Mouse (Mus musculus) liver, postnatal 0 days (tissue): ENCODE data around the gene Gfer. TPM values are rescaled to one million over a fixed set of nuclear protein-coding genes. Genes with fewer than 3 reads are reported as not detected.
"Not testable (repeated sequence)": the region's sequence is repeated elsewhere in the genome, so short reads cannot be mapped to it uniquely, and the experiment has no call there.

ENCODE experiments used
- ATAC-seq: fragments of 200-750 bp; cut with Nextera tagmentation; 2 replicates; pipeline ENCODE4 v1.8.0; 2017; ENCODE audit warnings: mild to moderate bottlenecking, moderate library complexity
- DNase-seq: peaks from one replicate; pipeline ENCODE4 v3.0.0-alpha.2; 2016
- H3K27ac ChIP-seq: fragments of 300-500 bp; sonication (generic); 2 replicates; pipeline ENCODE4 v1.5.1; 2014; ENCODE audit warnings: antibody characterized with exemption, moderate library complexity, mild to moderate bottlenecking, low read depth
- H3K27me3 ChIP-seq: fragments of 300-500 bp; sonication (generic); 2 replicates; pipeline ENCODE4 v1.6.1; 2014; ENCODE audit warnings: low read length, control low read depth, mixed read lengths; ENCODE audit not compliant: insufficient read depth
- H3K36me3 ChIP-seq: fragments of 300-500 bp; sonication (generic); replicated peaks from 2 replicates; pipeline ENCODE4 v1.6.1; 2014; ENCODE audit warnings: mild to moderate bottlenecking, control low read depth, low read length, moderate library complexity, mixed read lengths; ENCODE audit not compliant: insufficient read depth
- H3K4me1 ChIP-seq: fragments of 300-500 bp; sonication (generic); 2 replicates; pipeline ENCODE4 v1.6.1; 2014; ENCODE audit warnings: antibody characterized with exemption, mild to moderate bottlenecking, control low read depth; ENCODE audit not compliant: insufficient read depth
- H3K4me2 ChIP-seq: fragments of 300-500 bp; sonication (generic); 2 replicates; pipeline ENCODE4 v1.6.1; 2014; ENCODE audit warnings: low read depth, mild to moderate bottlenecking, low read length, moderate library complexity, mixed read lengths
- H3K4me3 ChIP-seq: fragments of 300-500 bp; sonication (generic); 2 replicates; pipeline ENCODE4 v1.5.1; 2014; ENCODE audit warnings: low read depth, low read length
- H3K9ac ChIP-seq: fragments of 300-500 bp; sonication (generic); replicated peaks from 2 replicates; pipeline ENCODE4 v1.6.1; 2014; ENCODE audit warnings: mild to moderate bottlenecking, moderate library complexity
- H3K9me3 ChIP-seq: fragments of 300-500 bp; sonication (generic); 2 replicates; pipeline ENCODE4 v1.6.1; 2016; ENCODE audit warnings: mild to moderate bottlenecking, control low read depth, low read length, mixed read lengths
- CTCF ChIP-seq: sonication (generic); IDR thresholded peaks from 2 replicates; pipeline ENCODE4 v1.5.1; 2016; ENCODE audit warnings: antibody characterized with exemption, low read depth
- EP300 ChIP-seq: IDR thresholded peaks from 2 replicates; pipeline ENCODE4 v1.6.1; 2016; ENCODE audit warnings: antibody characterized with exemption, low read depth, mild to moderate bottlenecking
- WGBS: fragments of 180-500 bp; shearing (Covaris S2); extraction: QIAGEN DNeasy Blood & Tissue Kit; methylation state at CpG from one replicate; pipeline ENCODE4 v1.1.7; 2014; ENCODE audit not compliant: insufficient replicate concordance; 5-methylcytosine and 5-hydroxymethylcytosine counted together
- polyA plus RNA-seq: library from polyadenylated mRNA; unstranded; fragments of >200 nt; fragmentation: Nextera tagmentation; extraction: Ambion mirVana; gene quantifications from 2 replicates; pipeline ENCODE4 v1.2.1, GENCODE M21; 2015

Gfer gene
- polyA plus RNA-seq, 1 experiment from 2014 or later = 46.5 TPM

DNA sequence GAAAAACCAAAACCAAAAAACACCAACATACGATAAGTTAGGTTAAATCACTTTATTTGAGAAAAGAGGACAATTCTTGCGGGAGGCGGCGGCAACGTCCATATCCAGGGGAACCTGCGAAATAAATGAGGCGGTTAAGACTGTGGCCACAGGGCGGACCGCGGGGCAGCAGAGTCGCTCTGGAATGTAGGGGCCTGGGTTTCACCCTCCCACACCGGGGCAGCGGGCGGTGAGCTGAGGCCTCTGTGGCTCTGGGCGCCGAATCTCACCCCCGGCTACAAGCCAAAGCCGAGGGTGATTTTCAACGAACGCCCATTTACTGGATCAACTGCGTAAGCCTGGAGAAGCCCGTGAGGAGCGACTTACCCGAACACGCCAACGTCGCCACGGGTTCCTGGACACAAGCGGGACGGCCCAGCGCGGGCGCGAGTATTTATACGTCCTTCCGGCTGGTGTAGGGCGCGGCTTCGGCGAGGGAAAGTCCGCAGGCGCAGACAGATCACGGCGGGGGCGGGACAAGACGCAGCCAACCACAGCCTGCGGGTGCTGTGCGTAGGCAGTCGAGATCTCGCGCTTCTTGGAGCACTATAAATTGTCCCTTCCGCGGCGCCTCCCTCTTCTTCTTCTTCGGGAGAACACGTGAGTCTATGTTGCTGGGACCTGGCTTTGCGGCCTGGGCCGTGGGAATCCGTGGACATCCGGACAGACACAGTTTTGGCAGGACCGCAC is 23.7 kb upstream of the Gfer start:
- Histone ChIP-seq H3K9ac (peak overlapping the region; percentile 94), H3K4me2 (peak overlapping the region; percentile 88), H3K27ac (peak overlapping the region; percentile 93), H3K4me3 (peak overlapping the region; percentile 96), H3K36me3 (peaks cover 25% of the 10 kb centered on the region), H3K4me1 (peaks cover 31% of the 10 kb centered on the region), H3K9me3 (no peaks in the 10 kb centered on the region), H3K27me3 (no peaks in the 10 kb centered on the region)
- peak; percentile 99 for DNase-seq
- ATAC-seq = peak; percentile 94
- TF ChIP-seq EP300 = peak; percentile 53
- no peak; the same call in 1 of the 2 replicates for TF ChIP-seq CTCF
- under 1% methylated on average over 61 of the region's 61 CpGs for WGBS

DNA sequence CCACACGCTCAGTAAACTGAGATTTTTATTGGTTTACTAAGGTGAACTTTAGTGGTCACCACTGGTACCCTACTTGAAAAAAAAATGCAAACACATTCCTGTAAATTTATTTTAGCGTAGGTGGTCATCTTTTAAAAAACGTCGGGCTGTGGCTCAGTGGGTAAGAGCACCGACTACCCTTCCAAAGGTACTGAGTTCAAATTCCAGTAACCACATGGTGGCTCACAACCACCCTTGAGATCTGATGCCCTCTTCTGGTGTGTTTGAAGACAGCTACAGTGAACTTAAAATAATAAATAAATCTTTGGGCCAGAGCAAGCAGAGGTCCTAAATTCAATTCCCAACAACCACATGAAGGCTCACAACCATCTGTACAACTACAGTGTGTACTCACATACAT is 23.0 kb upstream of the Gfer start:
- H3K9ac ChIP-seq = peak overlapping the region; percentile 94
- peak overlapping the region; percentile 96 for H3K4me3 ChIP-seq
- not testable (repeated sequence) for ATAC-seq, H3K27me3 ChIP-seq, H3K9me3 ChIP-seq, DNase-seq, H3K27ac ChIP-seq
- peak; percentile 17; the same call in 1 of the 2 replicates for TF ChIP-seq CTCF
- 45% methylated on average over 5 of the region's 5 CpGs for WGBS
- peaks cover 25% of the 10 kb centered on the region for H3K36me3 ChIP-seq
- peak overlapping the region; percentile 88 for H3K4me2 ChIP-seq
- peaks cover 29% of the 10 kb centered on the region for H3K4me1 ChIP-seq

DNA sequence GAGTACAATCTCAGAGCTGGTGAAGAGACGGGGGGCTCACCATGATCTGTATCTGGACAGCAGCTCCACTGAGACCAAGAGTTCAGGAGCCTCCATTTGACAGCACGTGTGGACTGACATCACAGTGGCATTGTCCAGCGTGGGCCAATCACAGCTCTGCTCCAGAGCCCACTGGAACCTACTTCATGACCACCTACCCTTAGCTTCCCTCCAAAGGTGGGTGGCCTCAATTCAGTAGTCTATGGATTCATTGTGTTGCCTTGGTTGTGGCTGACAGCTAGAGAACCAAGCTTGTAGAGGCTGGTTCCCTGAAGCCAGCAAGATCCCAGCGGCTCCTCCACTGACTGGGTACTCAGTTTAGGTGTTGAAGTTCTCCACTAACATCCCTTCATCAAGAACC is 22.0 kb upstream of the Gfer start, which contains the start of the genes Rnf151 and Rps2:
Gene Rnf151 (minus strand): TSS at position 121 of the 400 bp plus-strand sequence.
Gene Rps2 (plus strand): TSS at position 174 of the 400 bp plus-strand sequence.
- ATAC-seq (no peak), DNase-seq (no peak)
- TF ChIP-seq EP300 = no peak
- TF ChIP-seq CTCF = no peak
- Histone ChIP-seq H3K36me3 (peaks cover 25% of the 10 kb centered on the region), H3K4me2 (peak within 1 kb of the TSS; percentile 88), H3K4me3 (peak within 1 kb of the TSS; percentile 96), H3K9me3 (no peaks in the 10 kb centered on the region), H3K27me3 (no peaks in the 10 kb centered on the region), H3K4me1 (peaks cover 21% of the 10 kb centered on the region), H3K9ac (peak within 1 kb of the TSS; percentile 94), H3K27ac (no peak within 1 kb of the TSS)
- WGBS = 81% methylated on average over 4 of the region's 4 CpGs

DNA sequence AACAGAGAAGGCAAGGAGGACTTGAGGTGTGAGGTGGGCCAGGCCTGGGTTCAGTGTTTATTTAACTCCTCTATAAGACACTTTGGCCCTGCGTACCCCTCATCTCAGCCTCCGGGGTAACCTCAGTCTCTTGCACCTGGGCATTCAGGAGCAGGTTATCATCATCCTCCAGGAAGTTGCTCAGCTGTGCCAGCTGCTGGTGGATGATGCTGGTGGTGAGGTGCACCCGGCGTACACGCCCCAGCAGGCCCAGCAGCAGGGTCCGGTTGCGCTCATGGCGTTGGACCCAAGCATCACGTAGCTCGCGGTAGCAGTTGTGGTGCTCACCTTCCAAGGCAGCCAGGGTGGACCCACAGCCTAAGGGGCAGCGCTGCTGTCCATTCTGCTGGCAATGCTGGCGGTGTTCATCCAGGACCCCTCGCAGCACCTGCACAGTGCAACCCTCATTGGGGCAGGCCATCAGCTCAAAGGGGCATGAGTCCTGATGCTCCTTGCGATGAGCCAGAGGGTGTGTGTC is 20.3 kb upstream of the Gfer start:
- Histone ChIP-seq H3K36me3 (peaks cover 11% of the 10 kb centered on the region; the same call in 1 of the 2 replicates), H3K27me3 (no peaks in the 10 kb centered on the region), H3K9ac (no peak overlapping the region), H3K4me2 (no peak overlapping the region), H3K27ac (no peak overlapping the region), H3K4me1 (peaks cover 7% of the 10 kb centered on the region), H3K9me3 (no peaks in the 10 kb centered on the region), H3K4me3 (no peak overlapping the region)
- TF ChIP-seq EP300 = no peak
- no peak for TF ChIP-seq CTCF
- DNase-seq = peak; percentile 12
- WGBS = 94% methylated on average over 15 of the region's 15 CpGs
- ATAC-seq = no peak

DNA sequence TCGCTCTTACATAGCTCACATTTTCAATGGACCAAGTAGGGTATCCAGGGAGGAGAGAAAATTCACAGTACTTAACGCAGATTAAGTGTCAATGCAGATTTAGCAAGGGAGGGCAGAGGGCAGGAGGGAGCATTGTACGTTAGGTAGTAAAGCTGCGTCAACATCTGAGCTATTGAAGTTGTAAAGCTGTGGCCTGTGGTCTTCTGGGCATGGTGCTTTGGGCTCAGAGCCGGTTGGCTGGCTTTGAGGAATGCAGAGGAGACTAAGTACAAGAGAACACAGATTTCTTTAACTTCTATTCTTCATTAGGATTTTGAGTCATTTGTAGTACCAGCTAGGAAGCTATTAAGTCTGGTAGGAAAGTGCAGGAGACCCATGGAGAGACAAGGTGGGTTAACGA is 19.6 kb upstream of the Gfer start:
- Histone ChIP-seq H3K9me3 (no peaks in the 10 kb centered on the region), H3K36me3 (0 out of 2 replicates have a peak, but pooled peaks cover 9% of the 10 kb centered on the region), H3K9ac (no peak overlapping the region), H3K4me2 (no peak overlapping the region), H3K4me1 (peaks cover 6% of the 10 kb centered on the region), H3K27ac (no peak overlapping the region), H3K27me3 (no peaks in the 10 kb centered on the region), H3K4me3 (no peak overlapping the region)
- ATAC-seq (no peak), DNase-seq (no peak)
- 86% methylated on average over 6 of the region's 6 CpGs for WGBS
- no peak for TF ChIP-seq EP300
- no peak for TF ChIP-seq CTCF

DNA sequence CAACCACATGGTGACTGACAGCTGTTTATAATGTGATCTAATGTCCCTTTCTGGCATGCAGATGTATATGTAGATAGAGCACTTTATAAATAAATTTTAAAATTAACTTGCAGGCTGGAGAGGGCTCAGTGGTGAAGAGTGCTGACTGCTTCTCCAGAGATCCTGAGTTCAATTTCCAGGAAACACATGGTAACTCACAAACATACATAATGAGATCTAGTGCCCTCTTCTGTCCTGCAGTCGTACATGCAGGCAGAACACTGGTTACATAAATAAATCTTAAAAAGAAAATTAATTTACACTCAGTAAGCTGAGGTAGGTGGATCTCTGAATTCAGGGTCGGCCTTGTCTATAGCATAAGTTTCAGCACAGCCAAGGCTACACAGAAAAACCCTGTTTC is 12.7 kb upstream of the Gfer start:
- ATAC-seq (no peak), DNase-seq (peak; percentile 13)
- Histone ChIP-seq H3K9ac (no peak overlapping the region), H3K4me3 (no peak overlapping the region), H3K4me1 (peaks cover 14% of the 10 kb centered on the region), H3K36me3 (peaks cover 15% of the 10 kb centered on the region; the same call in 1 of the 2 replicates), H3K27me3 (no peaks in the 10 kb centered on the region), H3K9me3 (no peaks in the 10 kb centered on the region), H3K4me2 (peak overlapping the region; percentile 93; the same call in 1 of the 2 replicates), H3K27ac (no peak overlapping the region)
- TF ChIP-seq CTCF (peak; percentile 68), EP300 (no peak)
- WGBS = 19% methylated on average over 2 of the region's 2 CpGs
